Mouse (Mus musculus) brain, embryonic 18.5 days (tissue): ENCODE results near the gene Fam117b.

Experiments used
- DNase-seq: peaks from one replicate; pipeline ENCODE4 v3.0.0-alpha.2; 2012; ENCODE audit warnings: low read depth, low spot score

Gene Fam117b

DNA sequence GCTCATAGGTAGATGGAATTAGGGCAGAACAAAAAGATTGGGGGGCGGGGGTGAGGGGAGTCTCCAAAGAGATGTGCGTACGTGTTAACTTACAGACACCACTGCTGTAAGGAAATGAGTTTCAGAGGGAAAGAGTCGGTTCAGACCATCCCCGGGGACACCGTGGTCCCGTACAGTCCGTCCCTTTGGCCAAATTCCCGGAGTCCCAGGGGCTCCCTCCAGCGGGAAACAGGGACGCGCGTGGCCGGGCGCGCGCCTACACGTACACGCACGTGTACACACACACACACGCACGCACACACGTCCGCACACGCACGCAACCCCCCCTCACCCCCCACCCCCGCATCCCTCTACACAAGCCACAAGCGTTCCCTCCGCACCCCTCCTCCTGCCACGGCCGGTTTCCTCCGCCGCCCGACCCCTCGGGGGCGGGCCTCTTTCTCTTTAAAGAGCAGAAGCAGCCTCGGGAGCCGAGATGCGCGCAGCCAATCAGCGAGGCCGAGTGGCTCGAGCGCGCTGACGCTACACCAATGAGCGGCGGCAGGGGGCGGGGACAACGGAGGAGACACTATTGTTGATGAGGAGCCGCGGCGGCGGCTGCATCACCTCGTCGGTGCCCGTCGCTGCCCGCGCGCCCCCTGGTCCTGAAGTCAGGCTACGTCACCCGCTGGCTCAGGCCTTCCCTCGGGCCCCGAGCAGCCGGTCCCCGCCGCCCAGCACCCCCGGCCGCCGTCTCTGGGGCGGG is at the start of gene Fam117b:
Gene Fam117b, plus strand, starts transcription at position 594 of the 745 bp plus-strand sequence.
- peak; percentile 95 for DNase-seq

GRCm38 (mm10) chr1:59868041-59868440 is 44.8 kb upstream of the Fam117b start:
- DNase-seq: no peak

DNA sequence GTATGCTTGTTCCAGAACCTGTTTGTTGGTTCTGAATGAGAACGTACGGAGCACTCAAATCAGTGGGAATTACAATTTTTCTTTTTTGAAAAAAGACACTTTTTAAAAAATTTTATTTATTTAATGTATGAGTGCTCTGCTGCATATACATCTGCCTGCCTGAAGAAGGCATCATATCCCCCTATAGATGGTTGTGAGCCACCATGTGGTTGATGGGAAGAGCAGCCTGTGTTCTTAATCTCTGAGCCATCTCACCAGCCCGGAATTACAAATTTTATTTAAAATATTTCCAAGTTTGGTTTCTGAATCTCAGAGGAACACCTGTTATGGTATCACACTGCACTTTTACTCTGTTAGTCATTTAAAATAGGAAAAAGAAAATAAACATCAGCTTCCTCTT is 38.8 kb upstream of the Fam117b start:
- no peak for DNase-seq

GRCm38 (mm10) chr1:59878098-59878497 is 34.7 kb upstream of the Fam117b start:
- DNase-seq: no peak

GRCm38 (mm10) chr1:59883349-59884134 is 29.3 kb upstream of the Fam117b start:
- DNase-seq: no peak

GRCm38 (mm10) chr1:59886899-59887298 is 25.9 kb upstream of the Fam117b start:
- no peak for DNase-seq

- DNase-seq: no peak
These were observed 24.8 kb upstream of the Fam117b start for GRCm38 (mm10) chr1:59888018-59888417.

- DNase-seq: no peak
These were observed 21.6 kb upstream of the Fam117b start for GRCm38 (mm10) chr1:59891185-59891584.

- DNase-seq: no peak
These were observed 20.0 kb upstream of the Fam117b start for GRCm38 (mm10) chr1:59892777-59893176.

- DNase-seq: no peak
These were observed 18.8 kb upstream of the Fam117b start for GRCm38 (mm10) chr1:59894025-59894424.

GRCm38 (mm10) chr1:59895456-59895855 is 17.4 kb upstream of the Fam117b start:
- DNase-seq: no peak

DNA sequence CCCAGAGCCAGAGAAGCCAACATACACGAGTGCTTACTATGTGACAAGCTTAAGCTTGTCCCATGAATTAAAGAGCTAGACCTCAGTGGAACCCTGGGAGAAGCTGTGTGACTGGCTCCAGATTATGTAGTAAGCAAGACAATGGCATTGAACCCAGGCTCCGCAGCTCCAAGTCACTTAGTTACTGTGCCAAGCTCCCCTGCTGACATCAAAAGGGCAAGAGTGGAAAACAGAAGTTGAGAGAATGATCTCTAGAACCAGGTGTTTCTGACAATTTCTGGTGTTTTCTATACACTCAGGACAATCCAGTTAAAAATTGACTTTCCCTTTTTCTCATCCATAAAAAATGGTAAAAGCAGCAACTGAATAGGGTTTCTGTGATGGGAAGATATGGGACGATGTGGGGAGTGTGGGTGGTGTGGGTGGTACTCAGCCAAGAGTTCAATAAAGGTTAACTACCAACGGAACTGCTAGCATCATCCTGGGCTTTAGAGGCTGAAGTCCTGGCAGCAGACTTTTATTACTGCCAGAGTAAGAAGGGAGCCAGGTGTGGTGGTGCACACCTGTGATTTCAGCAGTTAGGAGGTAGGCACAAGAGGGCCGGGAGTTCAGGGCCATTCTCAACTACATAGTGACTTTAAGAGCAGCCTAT is 15.5 kb upstream of the Fam117b start:
- DNase-seq: no peak

GRCm38 (mm10) chr1:59899679-59900078 is 13.1 kb upstream of the Fam117b start:
- no peak for DNase-seq

DNA sequence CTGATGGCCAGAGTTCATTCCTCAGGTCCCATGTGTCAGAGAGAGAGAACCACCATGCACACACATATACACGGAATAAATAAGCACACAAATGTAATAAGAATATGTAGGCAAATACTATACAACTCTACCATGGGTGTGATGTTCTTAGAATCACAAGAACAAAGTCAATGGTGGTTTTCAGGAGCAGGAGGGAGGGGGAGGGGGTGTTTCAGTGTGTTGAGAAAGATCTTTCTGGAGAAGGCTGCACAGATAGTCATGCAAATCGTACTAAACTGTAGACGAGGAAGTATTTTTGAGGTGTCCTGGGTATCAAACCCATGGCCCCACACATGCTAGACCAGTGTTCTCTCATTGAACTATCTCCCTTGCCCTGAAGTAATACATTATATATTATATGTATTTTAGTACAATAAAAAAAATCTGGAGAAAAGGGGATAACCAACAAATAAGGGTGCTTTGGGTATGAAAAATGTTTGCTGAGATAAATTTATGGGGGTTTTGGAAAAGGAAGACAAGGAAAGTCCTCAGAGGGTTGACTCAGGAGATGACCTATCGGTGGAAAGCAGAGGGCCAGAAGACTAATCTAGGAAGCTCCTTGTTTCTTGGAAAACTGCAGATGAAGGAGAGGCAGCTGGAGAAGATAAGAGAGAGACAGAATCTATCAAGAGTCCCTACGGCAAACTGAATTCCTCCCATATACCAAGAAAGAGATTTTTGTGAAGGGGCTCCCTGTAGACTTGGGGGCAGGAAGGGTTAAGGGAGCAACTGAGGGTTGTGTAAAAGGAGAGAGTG is 11.5 kb upstream of the Fam117b start:
- DNase-seq: no peak

DNA sequence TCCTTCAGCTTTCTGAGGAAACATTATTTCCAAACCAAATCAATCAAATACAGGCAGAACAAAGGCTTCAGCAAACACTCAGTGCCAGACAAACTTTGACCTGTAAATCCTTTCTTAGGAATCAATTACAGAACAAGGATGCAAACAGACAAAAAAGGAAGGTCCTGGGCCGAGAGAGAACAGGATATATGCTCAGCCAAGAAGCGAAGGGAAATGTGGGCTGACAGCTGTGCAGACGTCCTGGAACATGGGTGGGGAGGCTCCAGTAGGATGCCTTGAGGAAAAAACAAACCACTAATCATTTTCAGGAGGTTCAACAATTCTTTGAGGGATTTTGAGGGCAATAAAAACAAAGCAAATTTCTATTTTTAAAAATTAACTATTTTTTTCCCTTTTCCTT is 10.2 kb upstream of the Fam117b start:
- no peak for DNase-seq

DNA sequence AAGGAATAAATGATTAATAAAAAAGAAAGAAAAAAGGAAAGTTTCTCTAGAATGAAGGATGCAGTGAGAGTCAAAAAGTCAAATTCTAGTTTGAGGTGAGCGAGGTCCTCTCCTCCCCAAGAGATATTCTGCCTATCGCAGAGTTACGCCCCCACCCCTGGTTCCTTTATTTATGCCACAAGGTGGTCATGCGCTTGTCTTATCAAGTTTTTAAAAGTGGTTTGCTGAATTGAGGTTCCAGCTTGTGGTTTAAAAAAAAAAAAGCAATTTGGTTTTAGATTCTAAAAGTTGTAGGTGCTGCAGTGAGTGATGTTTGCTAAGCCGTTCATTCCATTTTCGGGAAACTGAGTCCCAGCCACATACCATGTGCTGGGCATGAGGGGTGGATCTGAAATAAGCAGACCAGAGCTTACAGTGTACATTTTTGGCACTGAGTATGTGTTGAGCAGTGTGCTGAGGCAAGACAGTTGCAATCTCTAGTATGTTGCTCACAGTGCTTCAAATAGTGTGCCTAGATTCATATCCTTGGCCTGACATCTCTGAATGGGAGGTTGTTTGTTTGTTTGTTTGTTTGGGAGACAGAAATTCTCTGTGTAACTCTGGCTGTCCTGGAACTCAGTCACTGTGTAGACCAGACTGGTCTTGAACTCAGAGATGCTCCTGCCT is 8.0 kb upstream of the Fam117b start:
- no peak for DNase-seq

- DNase-seq: no peak
These were observed 6.9 kb upstream of the Fam117b start for GRCm38 (mm10) chr1:59905916-59906315.

DNA sequence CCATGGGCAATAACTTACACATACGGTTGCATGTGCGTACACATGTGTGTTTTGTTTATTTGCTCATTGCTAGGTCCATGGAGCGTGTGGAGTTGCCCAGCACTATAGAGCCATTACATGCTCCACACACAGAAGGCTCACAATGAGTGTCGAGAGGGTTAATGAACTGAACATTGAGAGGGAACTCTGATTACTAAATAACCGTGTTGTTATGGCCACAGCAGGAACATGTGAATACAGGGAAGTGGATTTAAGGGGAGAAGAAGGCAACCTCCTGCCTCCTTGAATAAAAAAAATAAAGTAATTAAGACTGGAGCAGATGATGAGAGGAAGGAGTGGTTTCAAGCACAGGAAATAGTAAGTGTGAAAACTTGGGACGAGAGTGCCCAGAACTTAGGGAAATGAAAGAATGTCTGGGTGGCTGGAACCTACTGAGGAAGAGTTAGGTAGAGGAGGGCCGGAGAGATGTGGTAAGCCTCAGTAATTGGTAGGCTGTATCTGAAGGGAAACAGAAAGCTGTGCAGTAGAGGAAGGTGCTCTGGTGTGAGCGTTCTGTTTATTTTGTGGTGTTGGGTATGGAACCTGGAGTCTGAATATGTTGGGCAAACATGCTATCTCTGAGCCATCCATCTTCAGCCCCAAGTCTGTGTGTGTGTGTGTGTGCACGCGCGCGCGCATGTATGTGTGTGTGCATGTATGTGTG is 5.8 kb upstream of the Fam117b start:
- DNase-seq: no peak

- DNase-seq: no peak
These were observed 5.1 kb upstream of the Fam117b start for GRCm38 (mm10) chr1:59907700-59908099.

GRCm38 (mm10) chr1:59910941-59911340 is 1.9 kb upstream of the Fam117b start:
- DNase-seq: no peak
